Mouse (Mus musculus) MEL-GATA-1-ER (cell line): ENCODE data around the gene Helb.
A peak's percentile ranks its signal among the peaks of the same experiment; 100 is the strongest.

ENCODE experiments used
- DNase-seq: peaks from one replicate; pipeline ENCODE4 v3.0.0-alpha.2; 2012; ENCODE audit warnings: low read depth; ENCODE audit errors: extremely low read depth

Gene Helb

DNA sequence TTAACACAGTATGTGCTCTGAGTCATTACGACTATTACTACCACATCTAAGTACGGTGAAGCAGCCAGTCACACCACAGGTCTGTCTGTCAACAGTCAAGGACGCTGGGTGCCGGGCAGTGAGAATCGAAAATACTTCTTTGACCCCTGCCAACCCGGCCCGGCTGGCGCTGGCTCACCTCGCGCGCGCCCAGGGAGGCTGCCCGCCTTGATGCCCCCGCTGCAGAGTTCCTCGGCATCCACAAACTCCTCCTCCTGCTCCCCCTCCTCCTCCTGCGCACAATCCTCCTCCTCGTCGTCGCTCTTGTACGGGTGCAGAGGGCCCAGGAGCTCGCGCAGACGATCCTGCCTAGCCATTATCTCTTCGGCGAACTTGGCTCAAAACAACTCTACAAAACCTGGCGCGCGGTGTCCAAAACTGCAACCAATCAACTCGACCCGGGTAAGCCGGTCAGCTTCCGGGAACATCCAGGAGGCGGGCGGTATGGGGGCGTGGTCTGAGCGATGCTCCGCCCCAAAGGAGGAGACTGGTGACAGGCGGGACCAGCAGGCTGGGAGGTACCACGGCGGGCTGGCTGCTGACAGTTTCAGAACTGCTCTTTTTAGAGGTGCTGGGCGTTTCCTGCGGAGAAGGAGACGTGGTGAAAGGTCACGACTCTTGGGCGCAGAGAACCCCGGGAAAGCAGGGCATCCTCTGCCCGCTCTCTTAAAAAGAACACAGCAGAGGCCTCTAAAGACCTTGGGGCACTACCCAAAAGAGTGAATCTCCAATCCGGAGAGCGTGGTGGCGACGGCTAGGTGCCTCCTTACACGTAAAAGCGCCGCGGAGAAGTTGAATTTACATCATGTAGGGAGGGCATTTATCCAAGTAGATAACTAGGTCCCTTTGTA, at the start of gene Helb:
Gene Helb, minus strand, starts transcription at position 481 of the 890 bp plus-strand sequence.
- DNase-seq: peak; percentile 85

DNA sequence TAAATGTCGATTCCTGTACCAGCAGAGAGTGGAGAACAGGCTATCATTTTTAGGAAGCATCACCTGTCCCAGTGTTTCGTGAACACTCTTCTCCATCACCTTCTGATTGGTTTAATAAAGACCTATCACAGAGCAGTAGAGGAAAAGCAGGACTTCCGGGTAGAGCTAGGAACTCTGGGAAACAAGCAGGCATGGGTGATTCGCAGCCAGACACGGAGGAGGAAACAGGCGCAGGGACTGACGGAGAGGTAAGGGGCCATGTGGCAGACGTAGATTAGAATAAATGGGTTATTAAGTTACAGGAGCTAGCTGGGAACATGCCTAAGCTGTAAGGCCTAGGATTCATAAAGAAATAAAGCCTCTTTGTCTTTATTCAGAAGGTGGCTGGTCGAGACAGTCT, 47.7 kb upstream of the Helb start:
- peak; percentile 73 for DNase-seq

DNA sequence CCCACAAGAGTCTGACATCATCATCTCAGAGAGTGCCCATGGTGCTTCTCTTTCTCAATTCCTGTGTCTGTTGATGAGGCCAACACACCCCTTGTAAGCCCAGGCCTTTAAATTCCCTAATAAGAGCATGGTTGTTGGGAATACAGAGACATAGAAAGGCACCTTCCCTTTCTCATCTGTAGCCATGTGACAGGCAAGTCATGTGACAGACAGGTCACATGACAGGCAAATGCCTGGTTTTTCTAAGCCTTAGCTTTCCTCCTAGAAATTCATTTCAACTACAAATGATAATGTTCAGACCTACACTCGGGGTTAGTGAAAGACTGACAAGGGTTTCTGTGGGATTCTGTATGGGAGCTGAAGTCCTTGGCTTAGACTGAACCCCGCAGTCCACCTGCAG, 41.1 kb upstream of the Helb start:
- no peak for DNase-seq

DNA sequence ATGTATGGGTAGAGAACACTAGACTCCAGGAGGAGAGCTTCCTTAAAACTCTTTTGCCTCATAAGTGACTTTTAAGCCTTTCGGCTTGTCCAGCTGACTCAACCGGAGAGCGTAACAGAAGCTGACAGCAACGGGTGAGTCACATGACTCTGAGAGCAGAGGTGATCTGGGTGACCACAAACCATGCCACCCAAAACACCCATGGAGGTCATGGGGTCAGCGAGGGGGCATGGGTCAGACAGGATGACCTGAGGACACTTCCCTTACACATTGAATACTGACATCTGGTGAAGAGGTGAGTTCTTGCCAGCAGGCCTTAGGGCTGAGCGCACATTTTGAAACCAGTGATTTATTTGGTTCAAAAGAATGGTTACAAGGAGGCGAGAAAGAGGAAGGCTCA, 38.9 kb upstream of the Helb start:
- no peak for DNase-seq

DNA sequence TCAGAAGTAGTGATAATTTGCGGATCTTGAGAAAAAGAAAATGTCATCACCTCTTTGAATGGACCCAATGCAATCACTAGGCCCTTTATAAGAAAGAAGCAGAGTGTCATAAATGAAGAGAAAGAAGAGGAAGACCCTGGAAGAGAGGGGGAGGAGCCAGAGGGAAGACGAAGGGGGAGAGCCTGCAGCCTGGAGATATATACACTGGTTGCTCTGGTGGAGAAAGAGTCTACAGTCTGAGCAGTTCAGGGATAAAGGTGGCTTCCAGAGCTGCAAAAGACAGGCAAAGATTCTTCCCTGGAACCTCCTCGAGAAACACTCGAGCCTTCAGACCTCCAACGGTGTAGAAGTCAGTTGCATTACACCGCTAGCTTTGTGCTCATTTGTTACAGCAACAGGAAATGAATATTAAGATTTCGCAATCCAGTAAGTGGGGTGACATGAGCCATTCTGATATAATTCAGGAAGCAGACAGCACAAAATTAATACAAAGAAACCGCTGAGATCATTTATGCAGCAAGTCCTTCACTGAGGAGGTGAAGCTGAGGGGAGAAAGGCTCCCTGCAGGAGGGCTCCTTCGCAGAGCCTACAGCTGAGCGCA, 28.2 kb upstream of the Helb start:
- peak; percentile 74 for DNase-seq

DNA sequence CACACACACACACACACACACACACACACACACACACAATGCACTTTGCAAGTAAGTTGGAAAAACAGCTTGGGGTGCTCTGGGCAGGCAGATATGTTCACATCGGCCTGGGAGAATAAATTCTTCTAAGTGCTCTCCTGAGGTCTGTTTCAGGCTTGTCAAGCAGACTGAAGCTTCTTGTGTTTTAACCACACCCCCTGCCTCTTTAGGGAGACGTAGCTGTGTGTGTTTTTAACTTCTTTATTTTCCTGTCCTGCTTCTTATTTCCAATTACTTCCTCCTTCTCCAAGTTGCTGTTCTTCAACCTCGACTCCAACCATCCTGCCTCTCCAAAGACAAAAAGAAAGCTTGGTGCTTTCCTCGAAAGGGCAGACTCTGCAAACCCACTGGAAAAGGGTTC, 27.4 kb upstream of the Helb start:
- DNase-seq: peak; percentile 66

DNA sequence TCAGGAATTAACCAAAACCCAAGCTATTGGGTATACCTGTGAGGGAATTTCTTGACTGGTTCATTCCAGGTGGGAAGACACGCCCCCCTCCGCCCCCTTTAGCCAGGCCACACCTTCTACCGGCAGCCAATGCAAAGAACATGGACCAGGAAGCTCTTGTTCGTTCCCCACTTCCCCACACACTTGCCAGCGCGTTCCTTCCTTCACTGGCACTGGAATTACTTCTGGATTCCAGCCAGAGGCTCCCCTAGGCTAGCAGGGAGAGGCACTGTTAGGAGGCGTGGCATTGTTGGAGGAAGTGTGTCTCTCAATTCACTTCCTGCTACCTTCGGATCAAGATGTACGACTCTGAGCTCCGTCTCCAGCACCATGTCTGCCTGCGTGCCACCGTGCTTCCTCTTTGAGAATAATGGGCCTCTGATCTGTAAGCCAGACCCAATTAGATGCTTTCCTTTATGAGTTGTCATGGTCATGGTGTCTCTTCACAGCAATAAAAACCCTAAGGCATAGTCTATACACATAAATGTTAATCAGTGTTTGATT, 23.3 kb upstream of the Helb start:
- peak; percentile 10 for DNase-seq

DNA sequence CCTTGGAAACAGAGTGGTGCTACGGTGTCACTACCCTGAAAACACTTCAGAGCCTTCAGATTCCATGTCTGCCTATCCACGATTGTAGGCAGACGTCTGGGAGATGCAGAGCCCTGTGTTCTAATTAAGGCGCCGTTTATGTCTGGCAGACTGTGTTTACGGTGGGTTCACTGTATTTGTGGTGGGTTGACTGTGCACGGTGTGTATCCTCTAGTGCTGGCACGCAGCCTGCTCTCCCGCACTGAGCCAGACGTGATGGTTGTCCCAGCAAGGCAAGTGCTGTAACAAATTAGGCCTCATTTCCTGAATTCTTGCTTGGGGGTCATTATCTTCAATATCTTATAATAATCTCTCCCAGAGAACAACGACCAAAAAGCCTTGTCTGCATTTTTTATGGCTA, 20.9 kb upstream of the Helb start:
- DNase-seq: no peak

DNA sequence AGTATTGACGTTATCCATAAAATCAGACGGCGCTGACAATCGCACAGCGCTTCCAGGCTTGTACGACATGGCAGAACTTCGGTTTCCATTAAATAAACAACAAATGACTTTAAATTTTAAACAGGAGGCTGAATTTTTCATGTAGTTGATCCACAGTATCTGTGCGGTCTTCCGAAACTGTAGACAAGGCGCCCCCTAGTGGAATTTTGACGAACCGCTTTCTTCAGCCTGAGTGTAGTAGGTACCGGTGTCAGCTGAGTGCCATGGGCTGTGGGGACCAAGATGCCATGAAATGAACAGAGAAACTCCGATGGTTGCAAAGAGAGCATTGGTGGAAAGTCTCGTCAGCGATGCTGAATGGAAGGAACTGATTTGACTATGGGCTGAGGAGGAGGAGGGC, 17.8 kb upstream of the Helb start:
- DNase-seq: no peak

DNA sequence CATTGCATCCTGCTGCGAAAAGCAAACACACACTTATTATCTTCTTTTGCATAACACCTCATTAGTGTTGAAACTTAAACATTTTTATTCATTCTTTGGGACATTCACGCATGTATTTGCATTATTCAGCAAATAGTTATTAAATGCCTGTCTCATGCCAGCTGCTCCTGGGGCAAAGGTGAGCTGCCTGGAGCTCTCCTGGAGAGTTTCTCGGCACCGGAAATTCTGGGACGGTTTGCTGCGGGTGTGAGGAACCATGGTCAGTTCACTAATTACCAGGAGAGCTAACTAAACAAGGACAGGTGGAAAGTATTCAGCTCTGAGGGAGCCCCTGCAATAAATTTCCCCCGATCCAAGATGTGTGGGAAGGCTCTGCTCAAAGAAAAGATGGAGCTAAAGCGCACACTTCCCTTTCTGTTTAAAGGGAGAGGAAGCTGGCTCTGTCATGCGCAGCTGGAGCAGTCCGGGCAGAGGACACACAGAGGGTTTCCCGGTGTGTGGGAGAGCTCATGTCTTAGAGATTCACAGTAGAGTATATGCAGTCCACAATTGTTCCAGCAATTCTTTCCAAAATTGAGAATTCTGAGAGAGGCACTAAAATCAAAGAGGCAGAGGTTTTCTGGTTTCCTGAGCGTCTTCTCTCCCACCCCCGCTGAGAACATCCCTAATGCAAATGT, 16.0 kb upstream of the Helb start:
- DNase-seq: no peak

DNA sequence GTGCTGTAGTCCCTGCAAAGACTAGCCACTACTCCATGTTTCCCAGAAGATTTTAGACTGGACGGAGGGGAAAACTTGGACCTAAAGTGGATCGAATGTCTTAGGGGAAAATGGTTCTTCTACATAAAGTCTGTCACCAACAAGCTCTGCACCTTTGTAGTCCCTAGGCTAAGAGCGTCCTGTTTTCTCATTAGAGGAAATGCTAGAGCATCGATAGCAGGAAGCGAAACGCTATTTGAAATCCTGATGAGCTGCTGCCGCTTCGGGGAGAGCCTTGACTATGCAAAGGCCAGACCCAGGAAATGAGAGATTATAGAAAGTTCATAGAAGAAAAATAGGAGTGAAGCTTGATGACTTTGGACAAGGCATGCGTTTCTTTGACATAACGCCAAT, 12.7 kb upstream of the Helb start:
- no peak for DNase-seq

DNA sequence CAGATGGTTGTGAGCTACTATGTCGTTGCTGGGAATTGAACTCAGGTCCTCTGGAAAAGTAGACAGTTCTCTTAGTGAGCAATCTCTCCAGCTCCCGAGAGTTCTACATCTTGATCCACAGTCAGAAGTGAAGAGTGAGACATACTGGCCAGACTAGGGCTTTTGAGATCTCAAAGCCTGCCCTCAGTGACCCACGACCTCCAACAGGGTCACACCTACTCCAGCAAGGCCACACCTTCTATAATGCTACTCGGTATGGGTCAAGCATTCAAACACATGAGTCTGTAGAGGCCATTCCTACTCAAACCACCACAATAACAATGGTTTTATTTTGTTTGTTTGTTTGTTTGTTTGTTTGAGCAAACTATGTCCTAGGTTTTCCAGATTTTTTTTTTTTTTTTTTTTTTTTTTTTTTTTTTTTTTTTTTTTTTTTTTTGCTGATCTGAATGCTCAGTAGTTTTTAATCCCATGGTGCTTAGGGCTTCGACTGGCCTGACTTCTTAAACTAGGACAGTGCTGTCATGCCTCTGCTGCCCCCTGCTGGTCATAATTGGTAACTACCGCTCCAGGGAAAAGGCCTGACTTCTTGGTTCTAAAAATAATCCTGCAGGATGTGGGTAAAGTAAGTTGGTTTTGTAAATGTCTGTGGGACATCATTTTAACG, 12.1 kb upstream of the Helb start:
- DNase-seq: no peak

DNA sequence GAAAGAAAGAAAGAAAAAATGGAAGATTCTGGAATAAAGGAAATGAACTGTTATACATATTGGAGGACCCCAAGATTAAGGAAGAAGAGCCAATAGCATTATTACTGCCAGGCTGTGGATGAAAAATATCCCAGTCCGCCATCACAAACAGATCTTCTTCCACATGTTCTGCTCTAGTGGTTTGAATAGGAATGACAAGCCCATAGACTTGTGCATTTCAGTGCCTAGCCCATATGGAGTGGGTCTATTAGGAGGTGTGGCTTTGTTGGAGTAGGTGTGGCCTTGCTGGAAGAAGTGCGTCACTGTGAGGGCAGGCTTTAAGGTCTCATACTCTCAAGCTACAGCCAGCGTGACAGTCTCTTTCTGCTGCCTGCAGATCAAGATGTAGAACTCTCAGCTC, 10.9 kb upstream of the Helb start:
- no peak for DNase-seq

DNA sequence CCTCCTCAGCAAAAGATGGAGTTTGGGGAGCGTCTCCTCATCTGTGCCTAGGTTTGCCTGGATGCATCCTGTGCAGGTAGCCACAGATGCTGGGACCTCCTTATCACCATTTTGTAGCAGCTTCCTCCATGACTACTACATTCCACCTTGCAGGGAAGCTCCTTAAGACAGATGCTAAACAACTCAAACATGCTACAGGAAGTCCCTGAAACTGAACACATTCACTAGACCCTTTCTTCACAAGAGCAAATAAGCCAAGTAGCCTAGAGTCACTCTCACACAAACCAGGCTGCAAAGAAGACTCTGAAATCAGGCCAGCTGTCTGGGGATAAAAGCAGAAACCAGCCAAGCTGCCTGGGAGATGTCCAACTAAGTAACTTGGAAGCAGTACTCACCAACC, 2.5 kb upstream of the Helb start:
- no peak for DNase-seq

DNA sequence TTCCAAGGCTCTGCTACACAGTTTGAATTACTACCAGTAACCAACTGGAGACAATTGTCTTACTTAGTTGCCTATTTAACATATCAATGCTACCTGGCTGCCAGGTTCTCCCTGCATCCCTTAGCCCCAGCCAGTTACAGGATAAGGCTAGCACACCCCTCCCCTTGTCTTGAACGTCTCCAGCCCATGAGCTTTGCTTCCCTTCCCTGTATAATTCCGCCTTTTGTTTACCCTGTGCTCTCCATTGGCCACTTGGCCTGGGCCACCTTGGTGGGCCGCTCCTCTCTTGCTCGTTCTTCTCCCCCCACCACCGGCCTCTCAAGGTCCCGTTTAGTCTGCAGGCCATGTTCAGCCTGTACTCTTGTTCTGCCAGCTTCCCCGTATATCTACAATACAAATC, 1.7 kb upstream of the Helb start:
- DNase-seq: no peak

DNA sequence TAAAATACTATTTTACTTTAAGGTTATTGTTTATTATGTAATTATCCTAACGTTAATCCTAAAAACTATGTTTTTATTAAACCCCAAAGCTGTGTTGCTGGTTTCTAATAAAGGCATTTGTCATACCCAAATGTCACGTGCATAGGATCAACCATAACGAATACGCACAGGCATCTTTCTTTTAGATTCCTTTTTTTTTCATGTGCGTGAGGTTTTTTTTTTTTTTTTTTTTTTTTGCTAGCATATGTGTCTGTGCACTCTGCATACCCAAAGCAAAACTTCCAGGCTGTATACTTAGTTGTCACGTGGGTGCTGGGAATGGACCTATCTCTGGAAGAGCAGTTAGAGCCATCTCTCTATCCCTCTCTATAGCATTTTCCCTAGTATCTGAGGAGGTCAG, 1.2 kb upstream of the Helb start:
- no peak for DNase-seq

DNA sequence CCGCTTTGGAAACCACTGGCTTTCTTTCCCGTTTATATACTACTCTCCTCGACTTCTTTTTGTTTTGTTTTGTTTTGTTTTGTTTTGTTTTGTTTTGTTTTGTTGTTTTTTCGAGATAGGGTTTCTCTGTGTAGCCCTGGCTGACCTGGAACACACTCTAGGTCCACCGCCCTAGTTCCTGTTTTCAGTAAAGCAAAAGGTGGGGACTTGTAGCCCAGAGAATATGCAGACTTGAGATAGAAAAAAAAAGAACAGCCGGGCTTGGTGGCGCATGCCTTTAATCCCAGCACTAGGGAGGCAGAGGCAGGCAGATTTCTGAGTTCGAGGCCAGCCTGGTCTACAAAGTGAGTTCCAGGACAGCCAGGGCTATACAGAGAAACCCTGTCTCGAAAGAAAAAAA, 695 bp upstream of the Helb start:
- DNase-seq: peak; percentile 74

DNA sequence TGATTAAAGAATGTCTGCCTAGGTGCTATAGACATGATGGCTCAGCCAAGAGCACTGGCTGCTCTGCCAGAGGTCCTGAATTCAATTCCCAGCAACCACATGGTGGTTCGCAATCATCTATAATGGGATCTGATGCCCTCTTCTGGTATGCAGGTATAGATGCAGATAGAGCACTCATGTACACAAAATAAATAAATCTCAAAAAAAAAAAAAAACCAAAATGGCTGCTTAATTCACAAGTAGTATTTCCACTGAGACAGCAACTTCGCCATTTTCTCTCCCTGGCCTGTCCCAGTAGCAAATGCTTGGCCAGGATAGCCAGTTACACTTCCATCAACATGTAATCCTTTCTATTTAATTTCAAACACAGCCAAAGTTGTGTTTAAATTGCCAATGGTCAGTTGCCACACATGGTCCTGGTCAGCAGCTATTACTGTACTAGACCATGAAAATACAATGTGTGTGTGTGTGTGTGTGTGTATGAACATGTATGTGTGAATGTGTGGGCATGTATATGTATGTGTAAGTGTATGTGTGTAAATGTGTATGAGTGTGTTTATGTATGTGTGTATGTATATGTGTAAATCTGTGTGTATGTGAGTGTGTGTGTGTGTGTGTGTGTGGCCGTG, 982 bp downstream of the Helb start:
- DNase-seq: peak; percentile 34

DNA sequence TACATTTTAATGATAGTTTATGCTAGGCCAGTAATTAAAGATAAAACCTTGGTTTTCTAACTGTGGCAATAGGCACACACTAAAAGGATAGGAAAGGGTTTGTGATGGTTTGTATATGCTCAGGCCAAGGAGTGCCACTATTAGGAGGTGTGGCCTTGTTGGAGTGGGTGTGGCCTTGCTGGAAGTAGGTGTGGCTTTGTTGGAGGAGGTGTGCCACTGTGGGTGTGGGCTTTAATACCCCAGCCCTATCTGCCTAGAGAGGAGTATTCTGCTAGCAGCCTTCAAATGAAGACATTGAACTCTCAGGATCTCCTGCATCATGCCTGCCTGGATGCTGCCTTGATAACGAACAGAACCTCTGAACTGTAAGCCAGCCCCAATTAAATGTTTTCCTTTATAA, 12.0 kb downstream of the Helb start:
- no peak for DNase-seq

DNA sequence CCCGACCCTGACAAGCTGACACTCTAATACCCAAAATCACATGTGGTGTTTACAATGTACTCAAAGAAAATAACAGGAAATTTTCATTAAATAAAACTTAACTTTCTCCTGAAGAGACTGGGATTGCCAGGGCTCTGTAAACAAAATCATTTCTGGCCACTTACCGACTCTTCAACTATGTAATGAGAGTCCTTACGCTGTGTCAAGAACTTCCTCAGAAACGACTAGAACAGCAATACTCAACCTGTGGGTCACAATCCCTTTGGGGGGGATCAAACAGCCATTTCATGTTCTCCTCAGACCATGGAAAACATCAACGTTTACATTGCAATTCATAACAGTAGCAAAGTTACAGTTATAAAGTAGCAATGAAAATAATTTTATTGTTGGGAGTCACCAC, 15.2 kb downstream of the Helb start:
- no peak for DNase-seq

DNA sequence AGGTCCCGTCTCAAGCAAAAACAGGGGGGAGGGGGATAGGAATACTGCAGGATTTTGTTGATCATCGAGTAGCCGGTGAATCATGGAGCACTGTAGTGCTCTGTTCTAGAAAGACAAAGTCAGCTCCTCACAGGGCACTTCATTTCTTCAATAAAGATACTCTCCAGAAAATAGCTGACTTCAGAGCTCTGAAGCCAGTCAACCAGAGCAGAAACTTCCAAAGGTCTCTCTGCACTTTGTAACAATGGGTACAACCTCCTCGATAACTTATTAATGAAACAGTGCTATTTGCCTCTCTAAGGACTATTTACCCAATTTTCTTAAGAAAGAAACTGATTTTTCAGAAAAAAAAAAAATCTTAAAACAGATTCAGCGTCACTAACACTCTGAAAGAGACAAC, 17.1 kb downstream of the Helb start:
- DNase-seq: no peak
